Mouse (Mus musculus): ENCODE measurements at regions not wholly inside any gene's neighbourhood (a gene's known extent, or its start where the extent isn't known, plus 50 kb on each side); places are given as distances from the start of the nearest gene placed in this dataset.

GRCm38 (mm10) chr6:36179895-36180294 lies 208.0 kb upstream of the Chrm2 start:
- Histone ChIP-seq H3K9ac (ENCODE audit: low read depth, low read length) (no peak overlapping the region), H3K4me3 (replicated peaks; ENCODE audit: low read depth, low read length) (no peak overlapping the region), H3K9me3 (replicated peaks; ENCODE audit: low read length) (no peaks in the 10 kb centered on the region), H3K27ac (no peak overlapping the region), H3K4me1 (replicated peaks; ENCODE audit: insufficient read depth, low read length) (no peaks in the 10 kb centered on the region), H3K4me2 (ENCODE audit: low read length) (no peak overlapping the region), H3K27me3 (ENCODE audit: insufficient read depth, low read length) (no peaks in the 10 kb centered on the region), H3K36me3 (ENCODE audit: insufficient read depth, low read length) (no peaks in the 10 kb centered on the region)
- no peak for TF ChIP-seq CTCF (IDR thresholded peaks at IDR 0.05; ENCODE audit: low read depth)
- no peak for DNase-seq (ENCODE audit: low spot score)
- no peak for ATAC-seq (replicated peaks; ENCODE audit: low FRiP score, low read depth)
- 79% methylated on average over 3 of the region's 3 CpGs for WGBS

- no peak overlapping the region for H3K27ac ChIP-seq
- no peaks in the 10 kb centered on the region for H3K27me3 ChIP-seq (ENCODE audit: insufficient read depth, low read length)
- ATAC-seq (replicated peaks; ENCODE audit: low FRiP score, low read depth) (no peak), DNase-seq (ENCODE audit: low spot score) (no peak)
- 47% methylated on average over 1 of the region's 1 CpGs for WGBS
- no peaks in the 10 kb centered on the region for H3K36me3 ChIP-seq (ENCODE audit: insufficient read depth, low read length)
- no peaks in the 10 kb centered on the region for H3K4me1 ChIP-seq (replicated peaks; ENCODE audit: insufficient read depth, low read length)
- no peak for TF ChIP-seq CTCF (IDR thresholded peaks at IDR 0.05; ENCODE audit: low read depth)
- no peak overlapping the region for H3K4me3 ChIP-seq (replicated peaks; ENCODE audit: low read depth, low read length)
- H3K4me2 ChIP-seq (ENCODE audit: low read length) = no peak overlapping the region
- no peaks in the 10 kb centered on the region for H3K9me3 ChIP-seq (replicated peaks; ENCODE audit: low read length)
- H3K9ac ChIP-seq (ENCODE audit: low read depth, low read length) = no peak overlapping the region
Measured at GRCm38 (mm10) chr6:36182698-36183097, 205.2 kb upstream of the Chrm2 start.

DNA sequence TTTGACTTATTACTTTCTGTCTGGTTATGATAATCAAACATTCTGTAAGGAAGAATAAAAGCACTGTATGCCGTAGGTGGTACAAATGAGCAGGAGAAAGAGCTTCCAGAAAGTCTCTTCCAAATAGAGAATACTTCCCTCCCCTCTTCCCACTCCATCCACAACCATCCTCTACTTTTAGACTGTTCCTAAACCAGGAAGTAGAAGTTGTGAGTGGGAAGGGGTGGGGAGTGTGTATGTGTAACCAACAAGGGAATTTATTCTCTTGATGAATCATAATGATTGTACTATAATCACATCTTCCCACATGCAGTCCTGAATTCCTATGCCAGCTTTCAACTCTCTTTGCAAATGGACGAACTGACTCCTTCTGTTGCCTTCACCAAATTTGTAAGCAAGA lies 181.2 kb upstream of the Chrm2 start:
- no peak for TF ChIP-seq CTCF (IDR thresholded peaks at IDR 0.05; ENCODE audit: low read depth)
- no peaks in the 10 kb centered on the region for H3K36me3 ChIP-seq (ENCODE audit: insufficient read depth, low read length)
- H3K4me3 ChIP-seq (replicated peaks; ENCODE audit: low read depth, low read length) = no peak overlapping the region
- no peaks in the 10 kb centered on the region for H3K4me1 ChIP-seq (replicated peaks; ENCODE audit: insufficient read depth, low read length)
- DNase-seq (ENCODE audit: low spot score) (no peak), ATAC-seq (replicated peaks; ENCODE audit: low FRiP score, low read depth) (no peak)
- H3K27me3 ChIP-seq (ENCODE audit: insufficient read depth, low read length) = no peaks in the 10 kb centered on the region
- H3K9ac ChIP-seq (ENCODE audit: low read depth, low read length) = no peak overlapping the region
- no peak overlapping the region for H3K4me2 ChIP-seq (ENCODE audit: low read length)
- H3K9me3 ChIP-seq (replicated peaks; ENCODE audit: low read length) = no peaks in the 10 kb centered on the region
- no peak overlapping the region for H3K27ac ChIP-seq
- 87% methylated on average over 2 of the region's 2 CpGs for WGBS

DNA sequence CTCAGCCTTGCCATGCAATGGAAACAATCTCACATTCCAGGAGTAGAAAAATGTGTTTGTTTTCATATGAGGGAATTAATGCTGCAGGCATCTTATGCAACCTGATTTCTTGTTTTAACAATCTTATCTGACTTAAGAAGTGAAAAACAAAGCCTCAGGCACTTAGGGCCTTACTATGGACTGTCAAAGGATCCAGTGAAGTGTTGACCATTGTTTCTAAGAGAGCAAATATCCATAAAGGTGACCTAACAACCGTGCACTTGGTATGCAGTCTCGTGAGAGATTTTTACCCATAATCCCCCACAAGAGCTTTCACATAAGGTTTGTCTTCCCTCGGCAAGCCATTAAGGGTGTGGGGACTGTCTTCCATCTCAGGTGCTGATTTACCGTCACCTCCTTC lies 166.6 kb upstream of the Chrm2 start:
- Histone ChIP-seq H3K4me3 (replicated peaks; ENCODE audit: low read depth, low read length) (no peak overlapping the region), H3K4me1 (replicated peaks; ENCODE audit: insufficient read depth, low read length) (no peaks in the 10 kb centered on the region), H3K27me3 (ENCODE audit: insufficient read depth, low read length) (no peaks in the 10 kb centered on the region), H3K9me3 (replicated peaks; ENCODE audit: low read length) (no peaks in the 10 kb centered on the region), H3K27ac (no peak overlapping the region), H3K9ac (ENCODE audit: low read depth, low read length) (no peak overlapping the region), H3K4me2 (ENCODE audit: low read length) (no peak overlapping the region), H3K36me3 (ENCODE audit: insufficient read depth, low read length) (no peaks in the 10 kb centered on the region)
- no peak for ATAC-seq (replicated peaks; ENCODE audit: low FRiP score, low read depth)
- 86% methylated on average over 4 of the region's 4 CpGs for WGBS
- DNase-seq (ENCODE audit: low spot score) = no peak
- no peak for TF ChIP-seq CTCF (IDR thresholded peaks at IDR 0.05; ENCODE audit: low read depth)

GRCm38 (mm10) chr6:36234438-36234837 lies 153.4 kb upstream of the Chrm2 start:
- Histone ChIP-seq H3K4me1 (replicated peaks; ENCODE audit: insufficient read depth, low read length) (no peaks in the 10 kb centered on the region), H3K36me3 (ENCODE audit: insufficient read depth, low read length) (no peaks in the 10 kb centered on the region), H3K27ac (no peak overlapping the region), H3K4me2 (ENCODE audit: low read length) (no peak overlapping the region), H3K27me3 (ENCODE audit: insufficient read depth, low read length) (no peaks in the 10 kb centered on the region), H3K9ac (ENCODE audit: low read depth, low read length) (no peak overlapping the region), H3K9me3 (replicated peaks; ENCODE audit: low read length) (no peaks in the 10 kb centered on the region), H3K4me3 (replicated peaks; ENCODE audit: low read depth, low read length) (no peak overlapping the region)
- no peak for ATAC-seq (replicated peaks; ENCODE audit: low FRiP score, low read depth)
- 72% methylated on average over 1 of the region's 1 CpGs for WGBS
- no peak for TF ChIP-seq CTCF (IDR thresholded peaks at IDR 0.05; ENCODE audit: low read depth)
- no peak for DNase-seq (ENCODE audit: low spot score)

DNA sequence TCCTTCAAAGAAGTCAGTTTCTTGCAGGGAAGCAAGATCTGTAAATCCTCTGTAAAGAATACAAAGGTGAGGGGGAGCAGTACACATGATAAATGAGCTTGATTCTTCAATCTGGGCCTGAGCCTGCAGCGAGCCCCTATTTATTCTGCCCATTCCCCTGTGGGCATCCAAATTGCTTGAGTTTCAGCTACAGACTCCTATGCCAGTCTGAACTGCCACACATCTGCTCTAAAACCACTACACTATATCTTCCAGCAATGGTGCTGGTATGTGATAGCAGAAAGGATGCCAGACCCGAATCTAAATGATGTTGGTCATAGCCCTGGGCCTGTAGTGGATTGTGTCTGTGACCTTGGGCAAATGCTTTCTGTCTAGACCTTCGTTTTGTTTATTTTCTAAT lies 140.9 kb upstream of the Chrm2 start:
- no peak overlapping the region for H3K9ac ChIP-seq (ENCODE audit: low read depth, low read length)
- no peak for TF ChIP-seq CTCF (IDR thresholded peaks at IDR 0.05; ENCODE audit: low read depth)
- no peaks in the 10 kb centered on the region for H3K9me3 ChIP-seq (replicated peaks; ENCODE audit: low read length)
- no peaks in the 10 kb centered on the region for H3K4me1 ChIP-seq (replicated peaks; ENCODE audit: insufficient read depth, low read length)
- no peak overlapping the region for H3K4me3 ChIP-seq (replicated peaks; ENCODE audit: low read depth, low read length)
- H3K27ac ChIP-seq = no peak overlapping the region
- 65% methylated on average over 3 of the region's 3 CpGs for WGBS
- ATAC-seq (replicated peaks; ENCODE audit: low FRiP score, low read depth) (no peak), DNase-seq (ENCODE audit: low spot score) (no peak)
- no peaks in the 10 kb centered on the region for H3K27me3 ChIP-seq (ENCODE audit: insufficient read depth, low read length)
- no peak overlapping the region for H3K4me2 ChIP-seq (ENCODE audit: low read length)
- no peaks in the 10 kb centered on the region for H3K36me3 ChIP-seq (ENCODE audit: insufficient read depth, low read length)

DNA sequence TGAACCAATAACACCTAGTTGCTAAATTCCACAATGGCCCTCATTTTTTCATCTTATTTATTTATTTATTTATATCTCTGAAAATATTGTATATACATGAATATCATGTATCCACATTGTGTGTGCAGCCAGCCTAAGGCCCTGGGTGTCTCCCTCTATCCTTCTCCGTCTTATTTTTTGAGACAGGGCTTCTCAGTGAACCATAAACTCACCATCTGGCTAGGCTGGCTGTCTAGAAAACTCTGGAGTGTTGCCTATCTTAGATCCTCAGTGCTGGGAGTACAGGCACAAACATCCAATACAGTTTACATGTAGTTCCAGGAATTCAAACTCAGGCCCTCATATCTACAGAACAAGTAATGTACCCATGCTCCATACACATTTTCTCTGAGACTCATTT lies 139.7 kb upstream of the Chrm2 start:
- ATAC-seq (replicated peaks; ENCODE audit: low FRiP score, low read depth) = no peak
- 83% methylated on average over 1 of the region's 1 CpGs for WGBS

More for the DNA sequence above, 139.7 kb upstream of the Chrm2 start:
- H3K9me3 ChIP-seq (replicated peaks; ENCODE audit: low read length) = no peaks in the 10 kb centered on the region
- H3K4me3 ChIP-seq (replicated peaks; ENCODE audit: low read depth, low read length) = no peak overlapping the region
- H3K36me3 ChIP-seq (ENCODE audit: insufficient read depth, low read length) = no peaks in the 10 kb centered on the region
- H3K4me1 ChIP-seq (replicated peaks; ENCODE audit: insufficient read depth, low read length) = no peaks in the 10 kb centered on the region
- H3K27ac ChIP-seq = no peak overlapping the region
- no peak for DNase-seq (ENCODE audit: low spot score)
- no peak for TF ChIP-seq CTCF (IDR thresholded peaks at IDR 0.05; ENCODE audit: low read depth)
- no peak overlapping the region for H3K4me2 ChIP-seq (ENCODE audit: low read length)
- no peaks in the 10 kb centered on the region for H3K27me3 ChIP-seq (ENCODE audit: insufficient read depth, low read length)
- no peak overlapping the region for H3K9ac ChIP-seq (ENCODE audit: low read depth, low read length)

All from kidney, postnatal 0 days (tissue).